Mouse (Mus musculus) thymus, postnatal 0 days (tissue): Measurements from ENCODE around the gene Def6. TPM values are rescaled to one million over a fixed set of nuclear protein-coding genes. Genes with fewer than 3 reads are reported as not detected.

Source experiments
- DNase-seq: peaks from one replicate; pipeline ENCODE4 v3.0.0-alpha.2; 2015; ENCODE audit warnings: low spot score
- polyA plus RNA-seq: library from polyadenylated mRNA; unstranded; fragments of >200 nt; fragmentation: Nextera tagmentation; extraction: Ambion mirVana; gene quantifications from 2 replicates; pipeline ENCODE4 v1.2.1, GENCODE M21; 2015

Def6 gene
- polyA plus RNA-seq, 1 experiment from 2014 or later, result 234 TPM

GRCm38 (mm10) chr17:28237874-28238273 is 30.3 kb downstream of the Def6 start:
- no peak for DNase-seq

- no peak for DNase-seq
Observed at GRCm38 (mm10) chr17:28240846-28241245, 33.3 kb downstream of the Def6 start.

GRCm38 (mm10) chr17:28242296-28242695 is 34.7 kb downstream of the Def6 start:
- no peak for DNase-seq

GRCm38 (mm10) chr17:28244214-28244613 is 36.6 kb downstream of the Def6 start:
- DNase-seq, result no peak

GRCm38 (mm10) chr17:28244714-28245113 is 37.1 kb downstream of the Def6 start:
- no peak for DNase-seq

- DNase-seq, result peak; percentile 55
Observed at GRCm38 (mm10) chr17:28246640-28247039, 39.1 kb downstream of the Def6 start.

GRCm38 (mm10) chr17:28247613-28248012 is 40.0 kb downstream of the Def6 start:
- no peak for DNase-seq

- DNase-seq, result no peak
Observed at GRCm38 (mm10) chr17:28249062-28249461, 41.5 kb downstream of the Def6 start.

- DNase-seq, result no peak
Observed at GRCm38 (mm10) chr17:28251579-28252280, 44.2 kb downstream of the Def6 start.

GRCm38 (mm10) chr17:28252281-28252648 is 44.7 kb downstream of the Def6 start:
- no peak for DNase-seq

GRCm38 (mm10) chr17:28253216-28253615 is 45.6 kb downstream of the Def6 start:
- DNase-seq, result no peak

- no peak for DNase-seq
Observed at GRCm38 (mm10) chr17:28254804-28255203, 47.2 kb downstream of the Def6 start.

- DNase-seq, result no peak
Observed at GRCm38 (mm10) chr17:28255651-28256050, 48.1 kb downstream of the Def6 start.

- DNase-seq, result peak; percentile 89
Observed at GRCm38 (mm10) chr17:28256651-28257328, 49.2 kb downstream of the Def6 start.

- no peak for DNase-seq
Observed at GRCm38 (mm10) chr17:28258325-28258724, 50.7 kb downstream of the Def6 start.

- DNase-seq, result peak; percentile 39
Observed at GRCm38 (mm10) chr17:28259890-28260542, 52.4 kb downstream of the Def6 start.

GRCm38 (mm10) chr17:28260543-28260909 is 52.9 kb downstream of the Def6 start:
- DNase-seq, result no peak

GRCm38 (mm10) chr17:28261795-28262194 is 54.2 kb downstream of the Def6 start:
- DNase-seq, result no peak

GRCm38 (mm10) chr17:28263181-28263894 is 55.8 kb downstream of the Def6 start:
- no peak for DNase-seq

- DNase-seq, result no peak
Observed at GRCm38 (mm10) chr17:28267251-28267650, 59.7 kb downstream of the Def6 start.

GRCm38 (mm10) chr17:28270165-28270564 is 62.6 kb downstream of the Def6 start:
- peak; percentile 69 for DNase-seq
